Mouse (Mus musculus): Measurements from ENCODE around the gene 4930564D02Rik.

- TF ChIP-seq CTCF (IDR thresholded peaks at IDR 0.05; ENCODE audit: control insufficient read depth, insufficient read depth, low read length) (peak; percentile 68), POLR2A (IDR thresholded peaks at IDR 0.05; ENCODE audit: borderline replicate concordance, control insufficient read depth, low read depth, low read length) (no peak)
Observed at GRCm38 (mm10) chr3:105114269-105114668, 47.6 kb downstream of the 4930564D02Rik start.

All from bone marrow, adult 2 months (tissue).